Mouse (Mus musculus) midbrain, embryonic 14.5 days (tissue): Measurements from ENCODE around the gene Fry. TPM values are rescaled to one million over a fixed set of nuclear protein-coding genes. Genes with fewer than 3 reads are reported as not detected.

Source experiments
- ATAC-seq: fragments of 200-750 bp; cut with Nextera tagmentation; 2 replicates; pipeline ENCODE4 v1.8.0; 2017; ENCODE audit warnings: moderate number of reproducible peaks, moderate library complexity; ENCODE audit not compliant: low FRiP score, low TSS enrichment
- DNase-seq: peaks from one replicate; pipeline ENCODE4 v3.0.0-alpha.2; 2015
- H3K27ac ChIP-seq: fragments of 300-500 bp; sonication (generic); replicated peaks from 2 replicates; pipeline ENCODE4 v1.5.1; 2014; ENCODE audit warnings: mild to moderate bottlenecking, low read depth, low read length, moderate library complexity
- H3K27me3 ChIP-seq: fragments of 300-500 bp; sonication (generic); 2 replicates; pipeline ENCODE4 v1.6.1; 2014; ENCODE audit warnings: low read length, control low read depth, mixed read lengths; ENCODE audit not compliant: control insufficient read depth, insufficient read depth
- H3K36me3 ChIP-seq: fragments of 300-500 bp; sonication (generic); 2 replicates; pipeline ENCODE4 v1.6.1; 2014; ENCODE audit warnings: low read length, control low read depth; ENCODE audit not compliant: control insufficient read depth, insufficient read depth
- H3K4me1 ChIP-seq: fragments of 300-500 bp; sonication (generic); 2 replicates; pipeline ENCODE4 v1.6.1; 2014; ENCODE audit warnings: mild to moderate bottlenecking, antibody characterized with exemption, low read length, control low read depth; ENCODE audit not compliant: control insufficient read depth, insufficient read depth
- H3K4me2 ChIP-seq: fragments of 300-500 bp; sonication (generic); 2 replicates; pipeline ENCODE4 v1.6.1; 2014; ENCODE audit warnings: mild to moderate bottlenecking, low read length, moderate library complexity
- H3K4me3 ChIP-seq: fragments of 300-500 bp; sonication (generic); replicated peaks from 2 replicates; pipeline ENCODE4 v1.5.1; 2014; ENCODE audit warnings: low read depth, low read length
- H3K9ac ChIP-seq: fragments of 300-500 bp; sonication (generic); replicated peaks from 2 replicates; pipeline ENCODE4 v1.6.1; 2014; ENCODE audit warnings: mild to moderate bottlenecking, low read length, moderate library complexity
- H3K9me3 ChIP-seq: fragments of 300-500 bp; sonication (generic); 2 replicates; pipeline ENCODE4 v1.6.1; 2016; ENCODE audit warnings: low read length, control low read depth, mixed read lengths; ENCODE audit not compliant: control insufficient read depth
- WGBS: fragments of 180-500 bp; shearing (Covaris S2); extraction: QIAGEN DNeasy Blood & Tissue Kit; methylation state at CpG from one replicate; pipeline ENCODE4 v1.1.7; 2014; 5-methylcytosine and 5-hydroxymethylcytosine counted together
- polyA plus RNA-seq: library from polyadenylated mRNA; unstranded; fragments of >200 nt; fragmentation: Nextera tagmentation; extraction: Ambion mirVana; gene quantifications from 2 replicates; pipeline ENCODE4 v1.2.1, GENCODE M21; 2014

Gene Fry
- polyA plus RNA-seq, 1 experiment from 2014 or later = 68.5 TPM

GRCm38 (mm10) chr5:150302996-150303395 is 184.6 kb downstream of the Fry start:
- Histone ChIP-seq H3K4me1 (no peaks in the 10 kb centered on the region), H3K9me3 (no peaks in the 10 kb centered on the region), H3K27ac (no peak overlapping the region), H3K4me2 (no peak overlapping the region), H3K27me3 (no peaks in the 10 kb centered on the region), H3K36me3 (no peaks in the 10 kb centered on the region), H3K9ac (no peak overlapping the region), H3K4me3 (no peak overlapping the region)
- ATAC-seq (no peak), DNase-seq (no peak)
- WGBS = 89% methylated on average over 5 of the region's 5 CpGs

DNA sequence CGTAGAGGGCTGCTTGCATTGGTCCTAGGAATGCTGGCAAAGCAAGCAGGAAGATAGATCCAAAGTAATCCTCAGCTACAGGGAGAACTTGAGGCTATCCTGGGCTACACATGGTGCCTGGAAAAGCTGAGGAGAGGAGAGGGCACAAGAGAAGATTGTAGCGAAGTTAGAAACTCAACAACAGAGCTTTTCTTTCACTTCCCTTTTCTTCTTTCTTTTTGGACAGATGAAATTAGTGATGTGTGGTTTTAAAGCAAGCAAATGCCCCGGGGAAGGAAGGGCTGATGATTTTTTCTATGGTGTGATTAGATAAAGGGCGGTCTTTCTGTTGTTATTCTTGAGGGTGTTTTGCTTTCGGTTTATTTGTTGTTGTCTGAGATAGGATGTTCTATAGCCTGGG is 188.1 kb downstream of the Fry start:
- no peak overlapping the region for H3K27ac ChIP-seq
- H3K4me2 ChIP-seq = no peak overlapping the region
- WGBS = 91% methylated on average over 5 of the region's 5 CpGs
- ATAC-seq (no peak), DNase-seq (no peak)
- no peak overlapping the region for H3K9ac ChIP-seq
- H3K4me3 ChIP-seq = no peak overlapping the region
- H3K36me3 ChIP-seq = peaks cover 2% of the 10 kb centered on the region
- H3K4me1 ChIP-seq = no peaks in the 10 kb centered on the region
- no peaks in the 10 kb centered on the region for H3K9me3 ChIP-seq
- H3K27me3 ChIP-seq = no peaks in the 10 kb centered on the region

DNA sequence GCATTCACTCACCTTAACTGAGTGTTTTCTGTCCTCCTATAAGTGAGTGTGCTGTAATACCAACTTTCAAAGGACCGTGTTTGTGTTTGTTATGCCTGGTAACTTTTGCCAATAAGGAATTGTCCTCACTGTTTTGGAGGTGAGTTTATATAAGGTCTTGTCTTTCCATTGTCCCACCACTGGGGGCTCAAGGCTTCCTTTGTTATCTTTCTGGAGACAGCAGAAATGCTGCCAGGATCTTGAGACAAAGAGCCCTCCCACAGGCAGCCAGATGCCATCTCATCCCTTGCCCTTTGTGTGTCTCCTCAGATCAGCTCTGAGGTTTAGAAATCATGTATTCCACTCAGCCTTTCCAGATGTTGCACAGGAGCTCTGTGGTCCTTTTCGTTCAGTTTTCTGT is 194.8 kb downstream of the Fry start:
- ATAC-seq (no peak), DNase-seq (peak; percentile 32)
- H3K27ac ChIP-seq = no peak overlapping the region
- no peak overlapping the region for H3K9ac ChIP-seq
- WGBS = 55% methylated on average over 2 of the region's 2 CpGs
- peaks cover 5% of the 10 kb centered on the region for H3K36me3 ChIP-seq
- H3K9me3 ChIP-seq = peaks cover 3% of the 10 kb centered on the region; the same call in 1 of the 2 replicates
- no peak overlapping the region for H3K4me3 ChIP-seq
- no peaks in the 10 kb centered on the region for H3K27me3 ChIP-seq
- no peak overlapping the region for H3K4me2 ChIP-seq
- H3K4me1 ChIP-seq = no peaks in the 10 kb centered on the region

- no peak overlapping the region for H3K9ac ChIP-seq
- H3K9me3 ChIP-seq = peaks cover 3% of the 10 kb centered on the region; the same call in 1 of the 2 replicates
- H3K4me2 ChIP-seq = no peak overlapping the region
- H3K36me3 ChIP-seq = peaks cover 5% of the 10 kb centered on the region
- ATAC-seq = no peak
- H3K27ac ChIP-seq = no peak overlapping the region
- no peaks in the 10 kb centered on the region for H3K27me3 ChIP-seq
- no peaks in the 10 kb centered on the region for H3K4me1 ChIP-seq
- WGBS = 93% methylated on average over 6 of the region's 6 CpGs
- DNase-seq = no peak
- H3K4me3 ChIP-seq = no peak overlapping the region
Measured at GRCm38 (mm10) chr5:150314582-150314981, 196.1 kb downstream of the Fry start.

DNA sequence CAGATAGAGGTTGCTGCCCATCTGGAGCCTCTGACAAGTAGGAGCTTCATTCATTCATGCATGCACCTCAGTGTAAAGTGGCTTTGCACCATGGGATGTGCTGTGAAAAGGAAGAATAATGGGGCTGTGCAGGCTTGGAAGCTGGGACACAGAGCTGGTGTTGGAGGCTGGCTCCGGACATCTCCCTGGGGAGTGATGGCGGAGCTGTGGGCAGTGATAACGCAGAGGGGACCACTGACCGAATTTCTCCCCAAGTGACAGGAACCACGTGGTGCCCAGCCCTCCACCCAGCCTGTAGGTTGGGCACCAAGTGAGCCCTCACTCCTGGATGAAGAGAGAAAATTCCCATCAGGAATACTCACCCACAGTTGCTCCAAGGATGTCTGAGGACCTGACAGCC is 207.0 kb downstream of the Fry start:
- no peak overlapping the region for H3K27ac ChIP-seq
- WGBS = 69% methylated on average over 5 of the region's 5 CpGs
- H3K4me2 ChIP-seq = no peak overlapping the region
- DNase-seq (no peak), ATAC-seq (no peak)
- H3K9ac ChIP-seq = no peak overlapping the region
- H3K36me3 ChIP-seq = peaks cover 8% of the 10 kb centered on the region; the same call in 1 of the 2 replicates
- H3K27me3 ChIP-seq = no peaks in the 10 kb centered on the region
- H3K4me3 ChIP-seq = no peak overlapping the region
- H3K9me3 ChIP-seq = no peaks in the 10 kb centered on the region
- 0 out of 2 replicates have a peak, but pooled peaks cover 2% of the 10 kb centered on the region for H3K4me1 ChIP-seq

DNA sequence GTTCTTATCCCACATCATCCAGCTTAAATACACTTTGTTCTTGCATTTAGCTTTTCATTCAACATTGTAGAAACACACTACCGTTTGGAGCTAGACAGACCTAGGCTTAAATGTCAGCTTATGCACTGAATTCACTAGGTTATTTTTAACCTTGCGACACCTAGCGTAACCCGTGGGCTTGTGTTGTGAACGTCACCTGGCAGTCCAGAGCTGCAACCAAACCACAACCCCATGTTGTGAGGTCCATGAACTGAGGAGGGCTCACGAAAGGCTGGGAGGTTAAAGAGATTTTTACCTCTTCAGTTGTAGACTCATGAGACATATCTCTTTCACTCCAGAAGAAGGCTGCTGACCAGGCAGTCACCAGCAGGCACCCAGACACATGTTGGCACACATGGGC is 210.2 kb downstream of the Fry start:
- Histone ChIP-seq H3K27me3 (no peaks in the 10 kb centered on the region), H3K4me3 (no peak overlapping the region), H3K4me1 (0 out of 2 replicates have a peak, but pooled peaks cover 2% of the 10 kb centered on the region), H3K9me3 (no peaks in the 10 kb centered on the region), H3K36me3 (peaks cover 8% of the 10 kb centered on the region; the same call in 1 of the 2 replicates), H3K27ac (no peak overlapping the region), H3K9ac (no peak overlapping the region), H3K4me2 (no peak overlapping the region)
- ATAC-seq (no peak), DNase-seq (no peak)
- 92% methylated on average over 6 of the region's 6 CpGs for WGBS

DNA sequence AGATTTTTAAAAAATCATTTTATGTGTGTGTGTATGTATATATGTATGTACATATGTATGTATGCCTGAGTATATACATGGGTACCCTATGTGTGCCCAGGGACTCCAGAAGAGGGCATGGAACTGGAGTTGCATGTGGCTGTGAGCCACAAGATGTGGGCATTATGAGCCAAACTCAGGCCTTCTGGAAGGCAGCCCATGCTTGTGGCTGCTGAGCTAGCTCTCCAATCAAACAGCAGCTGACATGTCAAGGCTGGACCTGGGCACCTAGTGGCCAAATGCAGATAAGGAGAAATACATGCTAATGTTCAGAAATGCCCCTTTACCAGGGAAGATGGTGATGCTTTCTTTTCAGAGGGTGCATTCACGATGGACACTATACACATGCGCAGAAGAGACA is 213.4 kb downstream of the Fry start:
- ATAC-seq (no peak), DNase-seq (no peak)
- Histone ChIP-seq H3K4me2 (no peak overlapping the region), H3K9me3 (no peaks in the 10 kb centered on the region; the same call in 1 of the 2 replicates), H3K4me1 (no peaks in the 10 kb centered on the region), H3K27ac (no peak overlapping the region), H3K9ac (no peak overlapping the region), H3K36me3 (peaks cover 6% of the 10 kb centered on the region; the same call in 1 of the 2 replicates), H3K27me3 (no peaks in the 10 kb centered on the region), H3K4me3 (no peak overlapping the region)
- WGBS = 94% methylated on average over 2 of the region's 2 CpGs

DNA sequence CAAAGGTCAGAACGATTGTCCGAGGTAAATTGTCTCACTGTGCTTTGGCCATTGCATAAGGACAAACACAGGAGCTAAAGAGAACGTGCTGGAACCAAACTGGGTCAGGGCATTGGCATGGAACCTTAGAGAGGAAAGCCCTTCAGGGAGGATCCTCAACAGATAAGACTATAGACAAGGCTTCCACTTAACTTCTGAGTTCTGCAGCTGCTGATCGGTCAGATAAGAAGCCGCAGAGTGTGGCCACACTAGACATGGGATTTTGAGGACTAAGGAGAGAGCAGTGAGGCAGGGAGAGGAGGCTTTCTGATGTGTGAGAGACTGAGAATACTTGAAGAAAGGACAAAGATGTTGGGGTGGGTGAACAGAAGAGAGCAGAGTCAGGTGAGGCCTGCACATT is 214.4 kb downstream of the Fry start:
- Histone ChIP-seq H3K27ac (no peak overlapping the region), H3K36me3 (0 out of 2 replicates have a peak, but pooled peaks cover 3% of the 10 kb centered on the region), H3K9ac (no peak overlapping the region), H3K4me1 (no peaks in the 10 kb centered on the region), H3K4me2 (no peak overlapping the region), H3K9me3 (no peaks in the 10 kb centered on the region; the same call in 1 of the 2 replicates), H3K27me3 (no peaks in the 10 kb centered on the region), H3K4me3 (no peak overlapping the region)
- no peak for ATAC-seq
- 73% methylated on average over 5 of the region's 5 CpGs for WGBS
- DNase-seq = no peak

DNA sequence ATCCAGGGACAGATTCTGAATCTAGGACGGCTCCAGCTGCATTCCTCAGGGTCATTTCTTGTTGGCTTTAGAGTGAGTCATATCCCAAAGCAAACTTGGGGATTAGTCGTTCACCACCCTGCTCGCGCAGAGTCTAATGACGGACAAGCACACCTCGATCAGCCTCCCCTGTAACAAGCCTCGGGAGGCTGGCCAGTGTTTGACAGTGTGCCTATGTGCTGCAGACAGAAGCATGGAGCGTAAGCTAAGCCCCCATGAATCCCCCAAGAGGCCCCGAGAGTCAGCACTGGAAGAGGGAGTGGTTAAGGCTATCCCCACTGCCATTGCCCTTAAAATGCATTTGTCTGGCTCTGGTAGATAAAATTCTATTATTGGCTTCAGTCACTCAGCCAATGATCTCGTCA is 214.9 kb downstream of the Fry start:
- no peaks in the 10 kb centered on the region; the same call in 1 of the 2 replicates for H3K9me3 ChIP-seq
- no peaks in the 10 kb centered on the region for H3K36me3 ChIP-seq
- ATAC-seq = no peak

More for the DNA sequence above, 214.9 kb downstream of the Fry start:
- Histone ChIP-seq H3K27ac (no peak overlapping the region), H3K4me2 (no peak overlapping the region), H3K9ac (no peak overlapping the region), H3K4me3 (no peak overlapping the region), H3K27me3 (no peaks in the 10 kb centered on the region), H3K4me1 (no peaks in the 10 kb centered on the region)
- 71% methylated on average over 10 of the region's 10 CpGs for WGBS
- DNase-seq = no peak
